Mouse (Mus musculus): Measurements from ENCODE around the gene Itgad. TPM values are rescaled to one million over a fixed set of nuclear protein-coding genes. Genes with fewer than 3 reads are reported as not detected.

Itgad gene
- polyA plus RNA-seq, 1 experiment from 2014 or later: not detected

Other genes starting within 250 kb of the Itgad start
- gene Kat8, start 241.9 kb upstream of the Itgad start, polyA plus RNA-seq (2015; fragmentation: Nextera tagmentation; extraction: Ambion mirVana): 27.6 and 29.2 TPM in 2 replicates
- gene Prss8, start 224.3 kb upstream of the Itgad start, polyA plus RNA-seq (2015; fragmentation: Nextera tagmentation; extraction: Ambion mirVana): 63.8 and 78.8 TPM in 2 replicates
- gene Prss36, start 207.7 kb upstream of the Itgad start, polyA plus RNA-seq (2015; fragmentation: Nextera tagmentation; extraction: Ambion mirVana): 10.7 and 11.7 TPM in 2 replicates
- gene Fus, start 186.9 kb upstream of the Itgad start, polyA plus RNA-seq (2015; fragmentation: Nextera tagmentation; extraction: Ambion mirVana): 204 and 234 TPM in 2 replicates
- 179 and 188 TPM in 2 replicates for gene Pycard, start 160.5 kb upstream of the Itgad start, polyA plus RNA-seq (2015; fragmentation: Nextera tagmentation; extraction: Ambion mirVana)
- 0.39 and 1.9 TPM in 2 replicates for gene Trim72, start 150.4 kb upstream of the Itgad start, polyA plus RNA-seq (2015; fragmentation: Nextera tagmentation; extraction: Ambion mirVana)
- 4.1 and 4.3 TPM in 2 replicates for gene Itgam, start 91.7 kb upstream of the Itgad start, polyA plus RNA-seq (2015; fragmentation: Nextera tagmentation; extraction: Ambion mirVana)
- gene Gm49368, start 91.7 kb upstream of the Itgad start, polyA plus RNA-seq (2015; fragmentation: Nextera tagmentation; extraction: Ambion mirVana): 0.04 TPM in 1 of 2 replicates, not detected in the other
- 0.27 and 0.72 TPM in 2 replicates for gene Itgax, start 24.8 kb upstream of the Itgad start, polyA plus RNA-seq (2015; fragmentation: Nextera tagmentation; extraction: Ambion mirVana)
- gene Cox6a2, start 52.0 kb downstream of the Itgad start, polyA plus RNA-seq (2015; fragmentation: Nextera tagmentation; extraction: Ambion mirVana): 1.2 and 35.0 TPM in 2 replicates
- 14.0 and 14.5 TPM in 2 replicates for gene Armc5, start 83.0 kb downstream of the Itgad start, polyA plus RNA-seq (2015; fragmentation: Nextera tagmentation; extraction: Ambion mirVana)
- gene 9130023H24Rik, start 83.7 kb downstream of the Itgad start, polyA plus RNA-seq (2015; fragmentation: Nextera tagmentation; extraction: Ambion mirVana): 6.9 and 7.4 TPM in 2 replicates
- 234 and 250 TPM in 2 replicates for gene Tgfb1i1, start 92.4 kb downstream of the Itgad start, polyA plus RNA-seq (2015; fragmentation: Nextera tagmentation; extraction: Ambion mirVana)
- 0.67 and 0.72 TPM in 2 replicates for gene Slc5a2, start 111.3 kb downstream of the Itgad start, polyA plus RNA-seq (2015; fragmentation: Nextera tagmentation; extraction: Ambion mirVana)
- 33.6 and 35.5 TPM in 2 replicates for gene BC017158, start 143.8 kb downstream of the Itgad start, polyA plus RNA-seq (2015; fragmentation: Nextera tagmentation; extraction: Ambion mirVana)

Data from stomach, embryonic 16.5 days (tissue).